Mouse (Mus musculus) granulocyte monocyte progenitor cell, adult 5-6 weeks (primary cell): ENCODE results near the gene Egf. TPM values are rescaled to one million over a fixed set of nuclear protein-coding genes. Genes with fewer than 3 reads are reported as not detected.

Experiments used
- ATAC-seq: replicated peaks from 2 replicates; pipeline ENCODE4 v1.8.0; 2016; ENCODE audit warnings: mild to moderate bottlenecking, moderate TSS enrichment, inconsistent platforms; ENCODE audit not compliant: poor library complexity, severe bottlenecking
- total RNA-seq, 2 experiments: library from RNA; stranded (forward) in 1 of 2; stranded (reverse) in 1 of 2; fragments of 200-712, 200-1000 nt in 1 of 2; fragments of >200 nt in 1 of 2; fragmentation: Nextera tagmentation in 1 of 2; gene quantifications; 2 replicates each; pipeline ENCODE4 v1.2.3; 2014 to 2017

Gene Egf
- total RNA-seq, 2 experiments from 2014 or later, result 1.5 to 6.1 TPM

- peak; percentile 52 for ATAC-seq
These were observed 97.3 kb downstream of the Egf start for GRCm38 (mm10) chr3:129657775-129658174.

- no peak for ATAC-seq
These were observed 97.9 kb downstream of the Egf start for GRCm38 (mm10) chr3:129657222-129657621.

GRCm38 (mm10) chr3:129656540-129656939 is 98.6 kb downstream of the Egf start:
- ATAC-seq, result no peak

GRCm38 (mm10) chr3:129652476-129652875 is 102.6 kb downstream of the Egf start:
- no peak for ATAC-seq

GRCm38 (mm10) chr3:129651765-129652164 is 103.4 kb downstream of the Egf start:
- ATAC-seq, result no peak

GRCm38 (mm10) chr3:129650931-129651330 is 104.2 kb downstream of the Egf start:
- ATAC-seq, result no peak

GRCm38 (mm10) chr3:129650293-129650612 is 104.9 kb downstream of the Egf start:
- no peak for ATAC-seq

GRCm38 (mm10) chr3:129649586-129650292 is 105.4 kb downstream of the Egf start:
- ATAC-seq, result no peak

GRCm38 (mm10) chr3:129648598-129648997 is 106.5 kb downstream of the Egf start:
- no peak for ATAC-seq

GRCm38 (mm10) chr3:129647312-129647711 is 107.8 kb downstream of the Egf start:
- no peak for ATAC-seq

GRCm38 (mm10) chr3:129646781-129647180 is 108.3 kb downstream of the Egf start:
- ATAC-seq, result no peak

GRCm38 (mm10) chr3:129645409-129645808 is 109.7 kb downstream of the Egf start:
- ATAC-seq, result no peak

GRCm38 (mm10) chr3:129641621-129642020 is 113.5 kb downstream of the Egf start:
- no peak for ATAC-seq

GRCm38 (mm10) chr3:129640211-129641000 is 114.7 kb downstream of the Egf start:
- no peak for ATAC-seq

- ATAC-seq, result no peak
These were observed 115.4 kb downstream of the Egf start for GRCm38 (mm10) chr3:129639701-129640100.

GRCm38 (mm10) chr3:129637446-129637845 is 117.7 kb downstream of the Egf start:
- no peak for ATAC-seq

GRCm38 (mm10) chr3:129634260-129634901 is 120.7 kb downstream of the Egf start:
- ATAC-seq, result peak; percentile 57

- no peak for ATAC-seq
These were observed 121.6 kb downstream of the Egf start for GRCm38 (mm10) chr3:129633518-129633917.

- ATAC-seq, result no peak
These were observed 123.3 kb downstream of the Egf start for GRCm38 (mm10) chr3:129631857-129632256.

- ATAC-seq, result no peak
These were observed 124.1 kb downstream of the Egf start for GRCm38 (mm10) chr3:129631018-129631417.
